Mouse (Mus musculus): ENCODE data around the gene Crip1.

Gene Crip1

GRCm38 (mm10) chr12:113146112-113147057, at the start of gene Crip1:
TSS of gene Crip1 (plus strand) at chr12:113146316.
- peak; percentile 87 for DNase-seq

GRCm38 (mm10) chr12:113097040-113097439, 49.1 kb upstream of the Crip1 start:
- DNase-seq = no peak

- DNase-seq = peak; percentile 26
These were observed 48.3 kb upstream of the Crip1 start, which contains the start of gene Mta1 for GRCm38 (mm10) chr12:113097749-113098281. TSS of gene Mta1 (plus strand) at chr12:113098278.

- DNase-seq = no peak
These were observed 47.5 kb upstream of the Crip1 start for GRCm38 (mm10) chr12:113098530-113099151.

GRCm38 (mm10) chr12:113099470-113100237, 46.5 kb upstream of the Crip1 start:
- no peak for DNase-seq

- no peak for DNase-seq
These were observed 45.6 kb upstream of the Crip1 start for GRCm38 (mm10) chr12:113100448-113101076.

- no peak for DNase-seq
These were observed 44.7 kb upstream of the Crip1 start for GRCm38 (mm10) chr12:113101251-113101960.

GRCm38 (mm10) chr12:113102461-113102860, 43.7 kb upstream of the Crip1 start:
- DNase-seq = peak; percentile 56

GRCm38 (mm10) chr12:113103846-113104451, 42.2 kb upstream of the Crip1 start:
- peak; percentile 45 for DNase-seq

- no peak for DNase-seq
These were observed 39.7 kb upstream of the Crip1 start for GRCm38 (mm10) chr12:113106386-113106785.

GRCm38 (mm10) chr12:113107431-113108124, 38.5 kb upstream of the Crip1 start:
- DNase-seq = no peak

- DNase-seq = no peak
These were observed 37.4 kb upstream of the Crip1 start for GRCm38 (mm10) chr12:113108528-113109283.

- no peak for DNase-seq
These were observed 36.3 kb upstream of the Crip1 start for GRCm38 (mm10) chr12:113109801-113110200.

- DNase-seq = no peak
These were observed 32.0 kb upstream of the Crip1 start for GRCm38 (mm10) chr12:113114141-113114540.

- no peak for DNase-seq
These were observed 31.1 kb upstream of the Crip1 start for GRCm38 (mm10) chr12:113114856-113115538.

GRCm38 (mm10) chr12:113119516-113120410, 26.4 kb upstream of the Crip1 start:
- DNase-seq = peak; percentile 77

- no peak for DNase-seq
These were observed 21.4 kb upstream of the Crip1 start for GRCm38 (mm10) chr12:113124726-113125125.

- no peak for DNase-seq
These were observed 15.4 kb upstream of the Crip1 start for GRCm38 (mm10) chr12:113130732-113131131.

Measured in kidney, adult 9 months (tissue).